Mouse (Mus musculus) NIH3T3 (cell line): ENCODE results near the gene Gdf15.

Experiments
- DNase-seq: peaks from one replicate; pipeline ENCODE4 v3.0.0-alpha.2; 2012; ENCODE audit warnings: low read depth

Gdf15 gene

GRCm38 (mm10) chr8:70632346-70632892, at the start of gene Gdf15:
Gene Gdf15, minus strand, starts transcription at chr8:70632456.
- no peak for DNase-seq

- DNase-seq = peak; percentile 51
Measured at GRCm38 (mm10) chr8:70681410-70681809, 49.2 kb upstream of the Gdf15 start.

GRCm38 (mm10) chr8:70680039-70680438, 47.8 kb upstream of the Gdf15 start:
- peak; percentile 43 for DNase-seq

GRCm38 (mm10) chr8:70679404-70679803, 47.1 kb upstream of the Gdf15 start:
- DNase-seq = peak; percentile 43

GRCm38 (mm10) chr8:70678679-70679078, 46.4 kb upstream of the Gdf15 start:
- DNase-seq = no peak

GRCm38 (mm10) chr8:70677451-70678080, 45.3 kb upstream of the Gdf15 start:
- no peak for DNase-seq

- no peak for DNase-seq
Measured at GRCm38 (mm10) chr8:70675336-70675735, 43.1 kb upstream of the Gdf15 start.

- no peak for DNase-seq
Measured at GRCm38 (mm10) chr8:70674716-70675115, 42.5 kb upstream of the Gdf15 start.

- DNase-seq = no peak
Measured at GRCm38 (mm10) chr8:70674109-70674508, 41.9 kb upstream of the Gdf15 start.

GRCm38 (mm10) chr8:70673079-70673856, 41.0 kb upstream of the Gdf15 start, which contains the start of gene Lsm4:
Gene Lsm4, plus strand, starts transcription at chr8:70673248.
- peak; percentile 99 for DNase-seq

GRCm38 (mm10) chr8:70672325-70673078, 40.2 kb upstream of the Gdf15 start:
- DNase-seq = peak; percentile 52

GRCm38 (mm10) chr8:70671615-70672324, 39.5 kb upstream of the Gdf15 start:
- peak; percentile 57 for DNase-seq

- no peak for DNase-seq
Measured at GRCm38 (mm10) chr8:70667071-70667470, 34.8 kb upstream of the Gdf15 start.

GRCm38 (mm10) chr8:70665599-70665998, 33.3 kb upstream of the Gdf15 start:
- DNase-seq = no peak

- DNase-seq = no peak
Measured at GRCm38 (mm10) chr8:70664631-70665030, 32.4 kb upstream of the Gdf15 start.

GRCm38 (mm10) chr8:70663691-70664090, 31.4 kb upstream of the Gdf15 start:
- DNase-seq = peak; percentile 58

GRCm38 (mm10) chr8:70660273-70660725, 28.0 kb upstream of the Gdf15 start, which contains the start of gene Pgpep1:
Gene Pgpep1, minus strand, starts transcription at chr8:70660388.
- DNase-seq = no peak

- DNase-seq = peak; percentile 96
Measured at GRCm38 (mm10) chr8:70659604-70660272, 27.5 kb upstream of the Gdf15 start.

- DNase-seq = no peak
Measured at GRCm38 (mm10) chr8:70658897-70659603, 26.8 kb upstream of the Gdf15 start.

GRCm38 (mm10) chr8:70657739-70658138, 25.5 kb upstream of the Gdf15 start:
- DNase-seq = no peak
